13 mouse cellular contexts compared by ENCODE assay signal in the genomic region with DNA sequence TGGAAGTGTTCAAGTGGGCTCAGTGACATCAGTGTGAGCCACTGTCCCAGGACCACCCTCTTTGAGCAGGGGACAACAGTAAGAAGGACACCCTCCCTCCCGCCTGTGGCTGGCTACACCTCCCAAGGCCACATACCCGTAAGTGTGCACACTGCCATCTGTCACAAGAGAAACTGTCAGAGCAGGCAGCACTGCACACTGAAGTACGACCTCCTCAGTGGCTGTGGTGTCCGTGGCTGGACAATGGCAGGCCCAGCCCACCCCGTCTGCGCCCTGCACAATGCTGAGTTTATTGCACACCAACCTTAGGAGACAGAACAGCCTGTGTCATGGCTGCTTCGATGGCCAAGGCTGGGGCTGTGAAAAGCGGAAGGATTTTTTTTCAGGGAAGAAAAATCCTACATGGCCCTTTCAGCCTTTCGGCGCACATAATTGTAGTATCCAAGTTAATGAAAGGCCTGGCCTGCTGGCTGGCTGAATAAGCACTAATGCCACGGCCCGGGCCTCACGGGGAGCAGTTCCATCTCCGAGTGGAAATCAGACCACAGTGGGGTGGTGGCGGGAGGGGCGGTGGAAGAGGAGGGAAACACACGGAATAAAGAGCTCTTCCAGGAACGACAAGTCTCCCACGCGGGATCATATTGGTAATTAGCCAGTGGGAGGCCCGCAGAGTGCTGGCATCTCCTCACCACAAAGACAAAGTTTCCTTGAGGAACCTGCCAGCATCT. TPM values are rescaled to one million over a fixed set of nuclear protein-coding genes. Genes with fewer than 3 reads are reported as not detected.
DNase-seq lines count a peak whose midpoint lies in the region; ATAC-seq and TF ChIP-seq lines count a peak whose summit lies in the region.
"Had no signal": no experiment of that assay in that cellular context is flagged by ENCODE, and none has a peak within 500 bp of the region (broad histone marks: within the 10 kb centered on the region; RNA-seq: fewer than 3 reads in every experiment).

No protein-coding gene starts in this region.

- peaks cover 26% of the 10 kb centered on the region for H3K4me1 ChIP-seq in neural tube, embryonic 11.5 days (ENCODE audit: control insufficient read depth, insufficient read depth, low read length)
- H3K4me1 ChIP-seq in forebrain, embryonic 11.5 days (replicated peaks; ENCODE audit: control insufficient read depth, insufficient read depth, low read length) = peaks cover 14% of the 10 kb centered on the region; the same call in 1 of the 2 replicates
- H3K4me1 ChIP-seq in hindbrain, postnatal 0 days (ENCODE audit: insufficient read depth, low read length) = peaks cover 10% of the 10 kb centered on the region
- H3K4me1 ChIP-seq in liver, postnatal 0 days (ENCODE audit: insufficient read depth) = no peaks in the 10 kb centered on the region

- intact Hi-C loops in heart, postnatal 25 days (cut with DNase I) = no loop called here

- no peak for TF ChIP-seq CTCF in hindbrain, postnatal 0 days (IDR thresholded peaks at IDR 0.05; ENCODE audit: low read depth)
- TF ChIP-seq CTCF in liver, postnatal 0 days (IDR thresholded peaks at IDR 0.05; ENCODE audit: low read depth) = no peak

- no peak overlapping the region for H3K4me3 ChIP-seq in neural tube, embryonic 11.5 days (ENCODE audit: low read depth, low read length)
- no peak overlapping the region for H3K4me3 ChIP-seq in forebrain, embryonic 11.5 days (ENCODE audit: low read depth, low read length)
- no peak overlapping the region for H3K4me3 ChIP-seq in hindbrain, postnatal 0 days (ENCODE audit: low read length)
- no peak overlapping the region for H3K4me3 ChIP-seq in liver, postnatal 0 days (ENCODE audit: low read depth, low read length)
- H3K4me3 ChIP-seq: gastrocnemius, adult 2 months had no signal

- no peak for TF ChIP-seq EP300 in liver, postnatal 0 days (IDR thresholded peaks at IDR 0.05; ENCODE audit: low read depth)

- 42% methylated on average over 21 of the region's 21 CpGs for WGBS in neural tube, embryonic 11.5 days
- 34% methylated on average over 21 of the region's 21 CpGs for WGBS in forebrain, embryonic 11.5 days
- WGBS in hindbrain, postnatal 0 days = 31% methylated on average over 21 of the region's 21 CpGs
- WGBS in liver, postnatal 0 days (ENCODE audit: insufficient replicate concordance) = 77% methylated on average over 21 of the region's 21 CpGs

- H3K4me2 ChIP-seq in neural tube, embryonic 11.5 days (ENCODE audit: low read depth) = no peak overlapping the region
- H3K4me2 ChIP-seq in forebrain, embryonic 11.5 days (ENCODE audit: low read depth, low read length, severe bottlenecking) = no peak overlapping the region
- 0 out of 2 replicates have a peak overlapping the region, but pooled peaks have one; percentile 10 for H3K4me2 ChIP-seq in hindbrain, postnatal 0 days (ENCODE audit: low read depth, low read length)
- H3K4me2 ChIP-seq in liver, postnatal 0 days (ENCODE audit: low read depth, low read length) = no peak overlapping the region

- H3K27me3 ChIP-seq in neural tube, embryonic 11.5 days (ENCODE audit: control insufficient read depth, insufficient read depth, low read length) = no peaks in the 10 kb centered on the region
- no peaks in the 10 kb centered on the region for H3K27me3 ChIP-seq in forebrain, embryonic 11.5 days (ENCODE audit: control insufficient read depth, insufficient read depth, low read length)
- H3K27me3 ChIP-seq in hindbrain, postnatal 0 days (ENCODE audit: insufficient read depth, low read length) = no peaks in the 10 kb centered on the region
- no peaks in the 10 kb centered on the region for H3K27me3 ChIP-seq in liver, postnatal 0 days (ENCODE audit: insufficient read depth, low read length)

- no peaks in the 10 kb centered on the region for H3K36me3 ChIP-seq in neural tube, embryonic 11.5 days (ENCODE audit: control insufficient read depth, insufficient read depth, low read length)
- H3K36me3 ChIP-seq in forebrain, embryonic 11.5 days (ENCODE audit: control insufficient read depth, insufficient read depth, low read length) = no peaks in the 10 kb centered on the region
- no peaks in the 10 kb centered on the region for H3K36me3 ChIP-seq in hindbrain, postnatal 0 days (ENCODE audit: insufficient read depth, low read length)
- no peaks in the 10 kb centered on the region for H3K36me3 ChIP-seq in liver, postnatal 0 days (replicated peaks; ENCODE audit: insufficient read depth, low read length)

- no peaks in the 10 kb centered on the region for H3K9me3 ChIP-seq in neural tube, embryonic 11.5 days (ENCODE audit: control insufficient read depth, low read length)
- H3K9me3 ChIP-seq in forebrain, embryonic 11.5 days (ENCODE audit: control insufficient read depth, low read length) = no peaks in the 10 kb centered on the region
- H3K9me3 ChIP-seq in hindbrain, postnatal 0 days (ENCODE audit: low read length) = no peaks in the 10 kb centered on the region
- no peaks in the 10 kb centered on the region for H3K9me3 ChIP-seq in liver, postnatal 0 days (ENCODE audit: low read length)

- DNase-seq in neural tube, embryonic 11.5 days (ENCODE audit: low spot score) = no peak
- DNase-seq in neural tube, embryonic 10.5 days (ENCODE audit: extremely low spot score, low spot score) = no peak
- no peak for DNase-seq in forebrain, embryonic 11.5 days (ENCODE audit: low spot score)
- DNase-seq in hindbrain, postnatal 0 days (ENCODE audit: low spot score) = no peak
- DNase-seq in liver, postnatal 0 days = no peak
- DNase-seq in yolk sac, embryonic 10.5 days (ENCODE audit: low spot score) = no peak
- DNase-seq in heart, postnatal 25 days (ENCODE audit: low spot score) = no peak
- DNase-seq: gastrocnemius, adult 2 months; layer of hippocampus, adult 9-11 months had no signal

- peak overlapping the region; percentile 78 for H3K27ac ChIP-seq in neural tube, embryonic 11.5 days (ENCODE audit: low read depth, low read length)
- H3K27ac ChIP-seq in forebrain, embryonic 11.5 days (ENCODE audit: low read depth, low read length) = peak overlapping the region; percentile 63
- H3K27ac ChIP-seq in hindbrain, postnatal 0 days = 0 out of 2 replicates have a peak overlapping the region, but pooled peaks have one; percentile 26
- no peak overlapping the region for H3K27ac ChIP-seq in liver, postnatal 0 days (ENCODE audit: low read depth)
- H3K27ac ChIP-seq: gastrocnemius, adult 2 months; liver, embryonic 14.5 days had no signal

- H3K9ac ChIP-seq in neural tube, embryonic 11.5 days (ENCODE audit: low read length) = peak overlapping the region; percentile 15; the same call in 1 of the 2 replicates
- peak overlapping the region; percentile 25 for H3K9ac ChIP-seq in forebrain, embryonic 11.5 days (ENCODE audit: low read length)
- H3K9ac ChIP-seq in hindbrain, postnatal 0 days (replicated peaks; ENCODE audit: low read length) = no peak overlapping the region
- no peak overlapping the region for H3K9ac ChIP-seq in liver, postnatal 0 days (replicated peaks)
- H3K9ac ChIP-seq: liver, embryonic 14.5 days had no signal

- peak; percentile 58; the same call in 1 of the 2 replicates for ATAC-seq in neural tube, embryonic 11.5 days (ENCODE audit: insufficient read depth, low FRiP score, low TSS enrichment)
- peak; percentile 36; the same call in 1 of the 2 replicates for ATAC-seq in forebrain, embryonic 11.5 days (replicated peaks; ENCODE audit: low FRiP score)
- no peak for ATAC-seq in hindbrain, postnatal 0 days
- ATAC-seq in liver, postnatal 0 days = no peak
- ATAC-seq: CD4-positive, CD25-positive, alpha-beta regulatory T cell, adult 4 months; intestine, embryonic 16.5 days had no signal

RNA-seq across cellular contexts. Expression of a gene that starts 14.1 kb away (rescaled TPM):
- polyA plus RNA-seq in neural tube, embryonic 11.5 days (2014; fragmentation: Nextera tagmentation; extraction: Ambion mirVana) = 16.1 and 16.2 TPM in 2 replicates
- 6.9 and 8.8 TPM in 2 replicates for polyA plus RNA-seq in forebrain, embryonic 11.5 days (2014; fragmentation: Nextera tagmentation; extraction: Ambion mirVana)
- total RNA-seq in hindbrain, postnatal 0 days (2014; rRNA removed) = 50.0 and 52.6 TPM in 2 replicates
- 75.5 and 76.8 TPM in 2 replicates for polyA plus RNA-seq in hindbrain, postnatal 0 days (2015; fragmentation: Nextera tagmentation; extraction: Ambion mirVana)
- polyA plus RNA-seq in liver, postnatal 0 days (2015; fragmentation: Nextera tagmentation; extraction: Ambion mirVana) = 0.72 and 0.73 TPM in 2 replicates
- total RNA-seq in heart, postnatal 25 days (2021) = under 1 TPM; 0.08 TPM
- total RNA-seq: megakaryocyte progenitor cell, adult 5-6 weeks had no signal
- polyA plus RNA-seq: CD4-positive, CD25-positive, alpha-beta regulatory T cell, adult 4 months had no signal

Comparison
In these comparisons a context has a peak if more than half of its experiments do, and no peak if none do; other contexts are left out.
1. ATAC-seq: peak in neural tube, embryonic 11.5 days (single experiment) and forebrain, embryonic 11.5 days (single experiment); none in hindbrain, postnatal 0 days (single experiment) and liver, postnatal 0 days (single experiment).
2. H3K9ac ChIP-seq: peak in neural tube, embryonic 11.5 days (single experiment) and forebrain, embryonic 11.5 days (single experiment); none in hindbrain, postnatal 0 days (single experiment) and liver, postnatal 0 days (single experiment).